Mouse (Mus musculus) lung, embryonic 14.5 days (tissue): ENCODE data around the gene Trim47. TPM values are rescaled to one million over a fixed set of nuclear protein-coding genes. Genes with fewer than 3 reads are reported as not detected.

ENCODE experiments used
- ATAC-seq: fragments of 200-750 bp; cut with Nextera tagmentation; 2 replicates; pipeline ENCODE4 v1.8.0; 2017; ENCODE audit warnings: mild to moderate bottlenecking, moderate TSS enrichment, moderate library complexity; ENCODE audit not compliant: insufficient read depth
- DNase-seq: peaks from one replicate; pipeline ENCODE4 v3.0.0-alpha.2; 2015
- H3K27ac ChIP-seq: fragments of 300-500 bp; sonication (generic); 2 replicates; pipeline ENCODE4 v1.5.1; 2014; ENCODE audit warnings: low read depth, mild to moderate bottlenecking, moderate library complexity
- H3K27me3 ChIP-seq: fragments of 300-500 bp; sonication (generic); 2 replicates; pipeline ENCODE4 v1.6.1; 2014; ENCODE audit warnings: low read length, control low read depth; ENCODE audit not compliant: insufficient read depth
- H3K36me3 ChIP-seq: fragments of 300-500 bp; sonication (generic); 2 replicates; pipeline ENCODE4 v1.6.1; 2014; ENCODE audit warnings: control low read depth; ENCODE audit not compliant: insufficient read depth
- H3K4me1 ChIP-seq: fragments of 300-500 bp; sonication (generic); 2 replicates; pipeline ENCODE4 v1.6.1; 2014; ENCODE audit warnings: antibody characterized with exemption, control low read depth; ENCODE audit not compliant: insufficient read depth
- H3K4me2 ChIP-seq: fragments of 300-500 bp; sonication (generic); 2 replicates; pipeline ENCODE4 v1.6.1; 2014; ENCODE audit warnings: mild to moderate bottlenecking
- H3K4me3 ChIP-seq: fragments of 300-500 bp; sonication (generic); 2 replicates; pipeline ENCODE4 v1.5.1; 2014; ENCODE audit warnings: low read depth, low read length
- H3K9ac ChIP-seq: fragments of 300-500 bp; sonication (generic); 2 replicates; pipeline ENCODE4 v1.6.1; 2014
- H3K9me3 ChIP-seq: fragments of 300-500 bp; sonication (generic); 2 replicates; pipeline ENCODE4 v1.6.1; 2016; ENCODE audit warnings: low read depth, low read length, control low read depth
- CTCF ChIP-seq: IDR thresholded peaks from 2 replicates; pipeline ENCODE4 v1.5.1; 2016; ENCODE audit warnings: antibody characterized with exemption, low read depth
- WGBS: fragments of 180-500 bp; shearing (Covaris S2); extraction: QIAGEN DNeasy Blood & Tissue Kit; methylation state at CpG from one replicate; pipeline ENCODE4 v1.1.7; 2014; 5-methylcytosine and 5-hydroxymethylcytosine counted together
- polyA plus RNA-seq: library from polyadenylated mRNA; unstranded; fragments of >200 nt; fragmentation: Nextera tagmentation; extraction: Ambion mirVana; gene quantifications from 2 replicates; pipeline ENCODE4 v1.2.1, GENCODE M21; 2014

The Trim47 gene
- polyA plus RNA-seq = 12.7 and 13.2 TPM in 2 replicates

DNA sequence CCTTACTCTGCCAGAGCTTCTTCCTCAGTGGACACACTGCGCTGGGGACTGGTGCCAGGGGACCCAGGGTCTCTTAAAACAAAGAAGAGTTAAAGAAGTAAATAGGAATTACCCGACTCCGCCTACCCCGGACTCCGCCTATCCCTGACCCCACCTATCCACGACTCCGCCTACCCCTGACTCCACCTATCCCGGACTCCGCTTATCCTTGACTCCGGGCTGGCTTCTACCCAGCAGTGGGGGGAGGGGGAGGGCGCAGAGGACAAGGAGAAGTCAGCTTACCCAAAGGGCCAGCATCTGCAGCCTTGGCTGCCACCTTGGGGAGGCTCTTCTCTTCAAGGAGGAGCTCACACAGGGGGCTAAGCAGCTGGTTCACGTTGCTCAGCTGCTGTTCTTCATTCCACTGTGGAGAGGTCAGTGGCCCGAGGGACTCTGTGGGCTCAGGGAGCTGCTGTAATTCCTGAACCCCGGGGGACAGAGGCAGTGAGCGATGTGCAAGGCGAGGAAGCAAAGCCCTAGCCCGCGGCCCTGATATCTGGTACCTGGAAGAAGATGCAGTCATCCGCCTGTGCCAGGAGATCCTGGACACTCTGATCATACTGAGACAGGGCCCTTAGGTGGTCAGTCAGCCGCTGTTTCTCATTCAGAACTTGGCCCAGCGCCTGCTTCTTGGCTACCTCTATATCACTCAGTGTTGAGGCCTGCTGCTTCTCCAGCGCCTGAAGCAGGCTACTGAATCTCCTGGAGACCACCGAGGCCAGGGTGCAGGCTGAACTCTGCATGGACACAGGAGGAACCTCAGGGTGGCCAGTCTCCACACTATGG is at the start of gene Trim47:
Gene Trim47, minus strand, starts transcription at position 55 of the 825 bp plus-strand sequence.
- peak within 1 kb of the TSS; percentile 57 for H3K4me2 ChIP-seq
- H3K27ac ChIP-seq = peak within 1 kb of the TSS; percentile 61; the same call in 1 of the 2 replicates
- DNase-seq (peak; percentile 85), ATAC-seq (peak; percentile 61)
- no peak for TF ChIP-seq CTCF
- no peaks in the 10 kb centered on the region for H3K27me3 ChIP-seq
- no peaks in the 10 kb centered on the region for H3K9me3 ChIP-seq
- peaks cover 26% of the 10 kb centered on the region for H3K36me3 ChIP-seq
- peak within 1 kb of the TSS; percentile 9; the same call in 1 of the 2 replicates for H3K4me3 ChIP-seq
- H3K4me1 ChIP-seq = peaks cover 11% of the 10 kb centered on the region
- 21% methylated on average over 23 of the region's 23 CpGs for WGBS
- peak within 1 kb of the TSS; percentile 44; the same call in 1 of the 2 replicates for H3K9ac ChIP-seq

DNA sequence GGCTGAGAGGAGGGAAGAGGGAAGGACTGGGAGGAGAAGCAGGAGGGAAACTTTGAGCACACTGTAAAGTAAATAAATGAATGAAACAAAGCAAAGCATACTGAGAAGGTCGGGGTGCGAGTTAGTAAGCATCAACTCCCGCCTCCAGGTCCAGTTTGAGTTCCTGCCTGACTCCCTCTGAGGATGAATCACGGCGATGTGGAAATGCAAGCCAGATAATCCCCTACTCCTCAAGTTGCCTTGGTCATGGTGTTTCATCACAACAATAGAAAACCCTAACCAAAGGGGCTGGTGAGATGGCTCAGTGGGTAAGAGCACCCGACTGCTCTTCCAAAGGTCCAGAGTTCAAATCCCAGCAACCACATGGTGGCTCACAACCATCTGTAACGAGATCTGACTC is 49.0 kb upstream of the Trim47 start:
- H3K27me3 ChIP-seq = no peaks in the 10 kb centered on the region
- no peak overlapping the region for H3K4me2 ChIP-seq
- no peaks in the 10 kb centered on the region for H3K4me1 ChIP-seq
- WGBS = 75% methylated on average over 7 of the region's 7 CpGs
- no peaks in the 10 kb centered on the region for H3K9me3 ChIP-seq
- no peak overlapping the region for H3K9ac ChIP-seq
- DNase-seq (no peak), ATAC-seq (no peak)
- no peak overlapping the region for H3K4me3 ChIP-seq
- no peak overlapping the region for H3K27ac ChIP-seq
- TF ChIP-seq CTCF = no peak
- H3K36me3 ChIP-seq = peaks cover 88% of the 10 kb centered on the region

DNA sequence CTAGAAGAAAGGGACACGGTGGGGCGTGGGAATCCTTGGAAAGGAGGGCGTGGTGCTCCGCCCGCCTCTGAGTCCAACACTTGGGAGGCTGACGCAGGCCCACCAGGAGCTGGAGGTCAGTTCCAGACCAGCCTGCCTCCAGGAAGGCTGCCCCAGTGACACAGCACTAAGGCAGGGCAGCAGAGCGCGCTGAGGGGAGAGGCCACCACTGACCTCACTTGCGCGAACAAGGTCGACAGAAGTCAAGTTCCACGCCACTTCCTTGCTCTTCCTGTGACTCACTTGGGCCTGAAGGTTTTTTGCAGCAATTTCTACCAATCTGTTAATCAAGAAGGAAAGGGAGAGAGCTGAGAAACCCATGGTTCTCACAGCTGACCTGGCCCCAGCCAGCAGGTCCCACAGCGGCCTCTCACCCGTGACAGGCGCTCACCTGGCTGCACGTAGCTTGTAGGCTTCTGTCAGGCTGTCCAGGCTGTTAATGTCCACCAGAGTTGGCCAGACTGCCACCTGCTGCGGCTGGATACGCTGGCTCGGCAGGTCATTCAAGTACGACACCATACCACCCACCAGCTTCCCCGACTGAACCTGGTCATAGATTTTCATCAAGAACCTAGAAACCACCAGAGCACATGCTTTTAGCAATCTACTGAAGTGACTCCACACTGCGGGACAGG is 47.9 kb upstream of the Trim47 start:
- no peak for TF ChIP-seq CTCF
- H3K36me3 ChIP-seq = peaks cover 81% of the 10 kb centered on the region

DNA sequence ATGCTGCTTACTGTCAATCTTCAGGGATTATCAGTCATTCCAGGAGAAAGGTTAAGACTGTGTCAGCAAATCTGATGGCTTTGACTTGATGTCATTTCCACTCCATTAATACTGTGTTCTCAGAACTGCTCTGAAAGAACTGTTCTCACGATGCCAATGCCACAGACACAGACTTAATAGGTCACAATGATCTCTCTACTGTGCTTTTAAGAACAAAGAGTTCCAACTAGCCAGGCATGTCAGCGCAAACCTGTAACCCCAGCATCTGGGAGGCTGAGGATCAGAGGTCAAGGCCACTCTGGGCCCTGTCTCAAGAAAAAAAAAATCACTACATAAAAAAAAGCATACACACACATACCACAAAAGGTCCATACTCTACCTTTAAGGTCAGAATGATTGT is 44.9 kb upstream of the Trim47 start:
- peaks cover 55% of the 10 kb centered on the region for H3K36me3 ChIP-seq
- no peak overlapping the region for H3K9ac ChIP-seq
- WGBS = 82% methylated on average over 2 of the region's 2 CpGs
- no peak for ATAC-seq
- no peak overlapping the region for H3K4me2 ChIP-seq
- no peak overlapping the region for H3K27ac ChIP-seq
- no peak overlapping the region for H3K4me3 ChIP-seq
- no peak for DNase-seq
- H3K9me3 ChIP-seq = no peaks in the 10 kb centered on the region
- TF ChIP-seq CTCF = no peak
- no peaks in the 10 kb centered on the region for H3K27me3 ChIP-seq
- H3K4me1 ChIP-seq = no peaks in the 10 kb centered on the region

More for the DNA sequence above, 47.9 kb upstream of the Trim47 start:
- Histone ChIP-seq H3K4me2 (no peak overlapping the region), H3K27ac (no peak overlapping the region), H3K9ac (no peak overlapping the region), H3K9me3 (no peaks in the 10 kb centered on the region), H3K4me3 (no peak overlapping the region), H3K27me3 (no peaks in the 10 kb centered on the region), H3K4me1 (no peaks in the 10 kb centered on the region)
- DNase-seq (no peak), ATAC-seq (no peak)
- WGBS = 88% methylated on average over 22 of the region's 22 CpGs

DNA sequence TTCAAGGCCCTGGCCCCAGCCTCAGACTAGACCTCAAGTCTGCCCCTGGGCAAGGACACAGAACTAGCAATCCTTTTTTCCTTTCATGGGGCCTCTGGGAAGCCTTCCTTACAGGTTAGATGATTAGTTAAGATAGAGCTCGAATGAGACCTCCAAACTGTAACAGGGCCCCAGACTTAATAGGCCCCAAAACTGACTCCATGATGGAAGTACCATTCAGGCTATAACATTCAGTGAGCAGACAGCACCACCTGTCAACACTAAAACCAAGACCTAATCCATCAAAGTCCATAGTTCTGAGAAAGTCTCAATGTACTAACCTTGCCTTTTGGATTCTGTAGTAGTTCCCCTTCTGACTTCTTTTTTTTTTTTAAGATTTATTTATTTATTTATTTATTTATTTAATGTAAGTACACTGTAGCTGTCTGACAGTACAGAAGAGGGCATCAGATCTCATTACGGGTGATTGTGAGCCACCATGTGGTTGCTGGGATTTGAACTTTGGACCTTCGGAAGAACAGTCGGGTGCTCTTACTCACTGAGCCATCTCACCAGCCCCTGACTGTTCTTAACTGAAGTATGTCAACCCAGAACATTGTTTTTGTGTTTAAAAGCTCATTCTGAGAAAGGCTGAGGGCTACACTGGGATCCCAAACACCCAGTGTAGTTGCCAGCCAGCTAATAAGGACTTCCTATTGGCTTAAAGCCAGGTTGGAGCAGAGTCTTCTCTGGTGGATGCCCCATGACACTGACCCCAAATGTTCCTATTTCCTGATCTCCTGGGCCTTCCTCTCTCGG is 43.2 kb upstream of the Trim47 start:
- no peaks in the 10 kb centered on the region for H3K27me3 ChIP-seq
- no peak overlapping the region for H3K27ac ChIP-seq
- no peak overlapping the region for H3K9ac ChIP-seq
- no peak overlapping the region for H3K4me2 ChIP-seq
- no peak overlapping the region for H3K4me3 ChIP-seq
- no peak for TF ChIP-seq CTCF
- 85% methylated on average over 5 of the region's 5 CpGs for WGBS
- no peaks in the 10 kb centered on the region for H3K9me3 ChIP-seq
- peaks cover 55% of the 10 kb centered on the region for H3K36me3 ChIP-seq
- no peak for DNase-seq
- H3K4me1 ChIP-seq = peaks cover 7% of the 10 kb centered on the region; the same call in 1 of the 2 replicates
- no peak for ATAC-seq

DNA sequence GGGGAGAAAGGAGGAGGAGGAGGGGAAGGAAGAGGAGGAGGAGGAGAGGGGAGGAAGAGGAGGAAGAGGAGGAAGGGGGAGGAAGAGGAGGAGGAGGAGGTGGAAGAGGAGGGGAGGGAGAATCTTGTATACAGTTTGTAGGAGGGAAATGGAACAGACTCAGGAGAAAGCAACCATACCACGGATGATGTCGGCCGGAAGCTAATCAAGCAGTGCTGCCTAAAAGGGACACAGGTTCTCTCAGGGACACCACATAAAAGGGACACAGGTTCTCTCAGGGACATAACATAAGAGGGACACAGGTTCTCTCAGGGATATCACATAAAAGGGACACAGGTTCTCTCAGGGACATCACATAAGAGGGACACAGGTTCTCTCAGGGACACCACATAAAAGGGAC is 42.2 kb upstream of the Trim47 start:
- Histone ChIP-seq H3K36me3 (peaks cover 55% of the 10 kb centered on the region), H3K4me3 (no peak overlapping the region), H3K27me3 (no peaks in the 10 kb centered on the region), H3K27ac (no peak overlapping the region), H3K4me1 (peaks cover 7% of the 10 kb centered on the region; the same call in 1 of the 2 replicates), H3K9me3 (no peaks in the 10 kb centered on the region), H3K9ac (no peak overlapping the region), H3K4me2 (no peak overlapping the region)
- TF ChIP-seq CTCF = no peak
- DNase-seq (no peak), ATAC-seq (no peak)
- WGBS = 86% methylated on average over 3 of the region's 3 CpGs
